In genomic region chr17:48410299-48410785, GRCm38 (mm10) we compare ENCODE assay signal across 8 mouse cellular contexts. TPM values are rescaled to one million over a fixed set of nuclear protein-coding genes. Genes with fewer than 3 reads are reported as not detected.
DNase-seq lines count a peak whose midpoint lies in the region; ATAC-seq and TF ChIP-seq lines count a peak whose summit lies in the region.

No protein-coding gene starts in this region.

- H3K4me1 ChIP-seq in neural tube, embryonic 11.5 days (ENCODE audit: control insufficient read depth, insufficient read depth, low read length), result peaks cover 12% of the 10 kb centered on the region
- H3K4me1 ChIP-seq in embryonic facial prominence, embryonic 12.5 days, result peaks cover 15% of the 10 kb centered on the region
- H3K4me1 ChIP-seq in intestine, embryonic 14.5 days (replicated peaks; ENCODE audit: control insufficient read depth, insufficient read depth, low read length), result peaks cover 17% of the 10 kb centered on the region; the same call in 1 of the 2 replicates
- H3K4me1 ChIP-seq in midbrain, postnatal 0 days (ENCODE audit: insufficient read depth, low read length), result no peaks in the 10 kb centered on the region

- 0% methylated on average over 13 of the region's 13 CpGs for WGBS in neural tube, embryonic 11.5 days
- WGBS in embryonic facial prominence, embryonic 12.5 days, result under 1% methylated on average over 13 of the region's 13 CpGs
- WGBS in intestine, embryonic 14.5 days, result under 1% methylated on average over 13 of the region's 13 CpGs
- WGBS in midbrain, postnatal 0 days, result 1% methylated on average over 13 of the region's 13 CpGs

- H3K4me3 ChIP-seq in neural tube, embryonic 11.5 days (ENCODE audit: low read depth, low read length), result peak overlapping the region; percentile 93
- H3K4me3 ChIP-seq in embryonic facial prominence, embryonic 12.5 days, result peak overlapping the region; percentile 79
- H3K4me3 ChIP-seq in intestine, embryonic 14.5 days (ENCODE audit: low read depth, low read length), result peak overlapping the region; percentile 94
- H3K4me3 ChIP-seq in midbrain, postnatal 0 days (ENCODE audit: low read depth, low read length), result peak overlapping the region; percentile 46

- peak overlapping the region; percentile 87 for H3K9ac ChIP-seq in neural tube, embryonic 11.5 days (ENCODE audit: low read length)
- peak overlapping the region; percentile 68 for H3K9ac ChIP-seq in embryonic facial prominence, embryonic 12.5 days
- peak overlapping the region; percentile 83 for H3K9ac ChIP-seq in intestine, embryonic 14.5 days (ENCODE audit: low read length)
- peak overlapping the region; percentile 55 for H3K9ac ChIP-seq in midbrain, postnatal 0 days (replicated peaks; ENCODE audit: low read length, poor library complexity, severe bottlenecking)

- no peaks in the 10 kb centered on the region for H3K27me3 ChIP-seq in neural tube, embryonic 11.5 days (ENCODE audit: control insufficient read depth, insufficient read depth, low read length)
- no peaks in the 10 kb centered on the region for H3K27me3 ChIP-seq in embryonic facial prominence, embryonic 12.5 days
- H3K27me3 ChIP-seq in intestine, embryonic 14.5 days (replicated peaks; ENCODE audit: control insufficient read depth, insufficient read depth, low read length), result no peaks in the 10 kb centered on the region
- H3K27me3 ChIP-seq in midbrain, postnatal 0 days (ENCODE audit: insufficient read depth, low read length), result no peaks in the 10 kb centered on the region

- no peak for TF ChIP-seq CTCF in midbrain, postnatal 0 days (IDR thresholded peaks at IDR 0.05)

- peak overlapping the region; percentile 50 for H3K4me2 ChIP-seq in neural tube, embryonic 11.5 days (ENCODE audit: low read depth)
- H3K4me2 ChIP-seq in embryonic facial prominence, embryonic 12.5 days (replicated peaks), result peak overlapping the region; percentile 65
- peak overlapping the region; percentile 92 for H3K4me2 ChIP-seq in intestine, embryonic 14.5 days (ENCODE audit: low read length)
- peak overlapping the region; percentile 76 for H3K4me2 ChIP-seq in midbrain, postnatal 0 days (ENCODE audit: low read depth, low read length, poor library complexity, severe bottlenecking)

- ATAC-seq in neural tube, embryonic 11.5 days (ENCODE audit: insufficient read depth, low FRiP score, low TSS enrichment), result peak; percentile 15
- ATAC-seq in embryonic facial prominence, embryonic 12.5 days (ENCODE audit: insufficient number of reproducible peaks, insufficient read depth, low FRiP score, low TSS enrichment), result 0 out of 2 replicates have a peak, but pooled peaks have one; percentile 2
- peak; percentile 29 for ATAC-seq in intestine, embryonic 14.5 days (replicated peaks; ENCODE audit: low FRiP score, low TSS enrichment, low read depth)
- ATAC-seq in midbrain, postnatal 0 days (ENCODE audit: low FRiP score), result peak; percentile 4

- H3K9me3 ChIP-seq in neural tube, embryonic 11.5 days (ENCODE audit: control insufficient read depth, low read length), result no peaks in the 10 kb centered on the region
- no peaks in the 10 kb centered on the region for H3K9me3 ChIP-seq in embryonic facial prominence, embryonic 12.5 days
- no peaks in the 10 kb centered on the region for H3K9me3 ChIP-seq in intestine, embryonic 14.5 days (ENCODE audit: control insufficient read depth, low read length)
- H3K9me3 ChIP-seq in midbrain, postnatal 0 days (ENCODE audit: low read length), result no peaks in the 10 kb centered on the region

- H3K36me3 ChIP-seq in neural tube, embryonic 11.5 days (ENCODE audit: control insufficient read depth, insufficient read depth, low read length), result no peaks in the 10 kb centered on the region; the same call in 1 of the 2 replicates
- H3K36me3 ChIP-seq in embryonic facial prominence, embryonic 12.5 days, result peaks cover 29% of the 10 kb centered on the region
- H3K36me3 ChIP-seq in intestine, embryonic 14.5 days (ENCODE audit: control insufficient read depth, insufficient read depth, low read length), result peaks cover 30% of the 10 kb centered on the region
- H3K36me3 ChIP-seq in midbrain, postnatal 0 days (ENCODE audit: insufficient read depth, low read length), result 0 out of 2 replicates have a peak, but pooled peaks cover 1% of the 10 kb centered on the region

- DNase-seq in neural tube, embryonic 11.5 days (ENCODE audit: low spot score), result no peak
- DNase-seq in neural tube, embryonic 10.5 days (ENCODE audit: extremely low spot score, low spot score), result no peak
- DNase-seq in intestine, embryonic 14.5 days (ENCODE audit: low spot score), result no peak
- DNase-seq in midbrain, postnatal 0 days (ENCODE audit: low spot score), result peak; percentile 51
- DNase-seq in cerebellum, adult 9-11 months, result no peak
- DNase-seq in ovary, postnatal 36 days (ENCODE audit: low spot score), result no peak
- no peak for DNase-seq in kidney, adult 18-20 months

- H3K27ac ChIP-seq in neural tube, embryonic 11.5 days (ENCODE audit: low read depth, low read length), result peak overlapping the region; percentile 100
- H3K27ac ChIP-seq in embryonic facial prominence, embryonic 12.5 days, result peak overlapping the region; percentile 100
- peak overlapping the region; percentile 98 for H3K27ac ChIP-seq in intestine, embryonic 14.5 days (ENCODE audit: low read depth)
- peak overlapping the region; percentile 87 for H3K27ac ChIP-seq in midbrain, postnatal 0 days (ENCODE audit: low read depth, low read length)

RNA-seq across cellular contexts. Expression of gene Oard1, which starts 0.5 kb away (rescaled TPM):
- polyA plus RNA-seq in neural tube, embryonic 11.5 days (2014; fragmentation: Nextera tagmentation; extraction: Ambion mirVana), result 73.5 and 74.2 TPM in 2 replicates
- polyA plus RNA-seq in embryonic facial prominence, embryonic 12.5 days (2016; fragmentation: Nextera tagmentation; extraction: Ambion mirVana), result 57.1 and 64.0 TPM in 2 replicates
- 72.4 and 77.7 TPM in 2 replicates for polyA plus RNA-seq in intestine, embryonic 14.5 days (2014; fragmentation: Nextera tagmentation; extraction: Ambion mirVana)
- 12.9 and 15.0 TPM in 2 replicates for total RNA-seq in midbrain, postnatal 0 days (2014; rRNA removed)
- 28.0 and 30.2 TPM in 2 replicates for polyA plus RNA-seq in midbrain, postnatal 0 days (2015; fragmentation: Nextera tagmentation; extraction: Ambion mirVana)

RNA-seq across cellular contexts. Expression of gene Nfya, which starts 0.6 kb away (rescaled TPM):
- polyA plus RNA-seq in neural tube, embryonic 11.5 days (2014; fragmentation: Nextera tagmentation; extraction: Ambion mirVana), result 23.1 and 27.8 TPM in 2 replicates
- polyA plus RNA-seq in embryonic facial prominence, embryonic 12.5 days (2016; fragmentation: Nextera tagmentation; extraction: Ambion mirVana), result 19.6 and 19.9 TPM in 2 replicates
- polyA plus RNA-seq in intestine, embryonic 14.5 days (2014; fragmentation: Nextera tagmentation; extraction: Ambion mirVana), result 21.4 and 24.0 TPM in 2 replicates
- 22.7 and 30.9 TPM in 2 replicates for total RNA-seq in midbrain, postnatal 0 days (2014; rRNA removed)
- polyA plus RNA-seq in midbrain, postnatal 0 days (2015; fragmentation: Nextera tagmentation; extraction: Ambion mirVana), result 3.8 and 4.1 TPM in 2 replicates

RNA-seq across cellular contexts. Expression of gene Apobec2, which starts 22.4 kb away (rescaled TPM):
- 5.5 and 5.7 TPM in 2 replicates for polyA plus RNA-seq in neural tube, embryonic 11.5 days (2014; fragmentation: Nextera tagmentation; extraction: Ambion mirVana)
- 3.4 and 5.7 TPM in 2 replicates for polyA plus RNA-seq in embryonic facial prominence, embryonic 12.5 days (2016; fragmentation: Nextera tagmentation; extraction: Ambion mirVana)
- 2.4 and 3.3 TPM in 2 replicates for polyA plus RNA-seq in intestine, embryonic 14.5 days (2014; fragmentation: Nextera tagmentation; extraction: Ambion mirVana)
- total RNA-seq in midbrain, postnatal 0 days (2014; rRNA removed), result 0.11 and 0.80 TPM in 2 replicates
- polyA plus RNA-seq in midbrain, postnatal 0 days (2015; fragmentation: Nextera tagmentation; extraction: Ambion mirVana), result 0.31 and 0.32 TPM in 2 replicates

RNA-seq across cellular contexts. Expression of gene Tspo2, which starts 41.0 kb away (rescaled TPM):
- 0.34 TPM in 1 of 2 replicates, not detected in the other for polyA plus RNA-seq in neural tube, embryonic 11.5 days (2014; fragmentation: Nextera tagmentation; extraction: Ambion mirVana)
- 0.89 and 1.5 TPM in 2 replicates for polyA plus RNA-seq in embryonic facial prominence, embryonic 12.5 days (2016; fragmentation: Nextera tagmentation; extraction: Ambion mirVana)
- 1.6 and 1.7 TPM in 2 replicates for polyA plus RNA-seq in intestine, embryonic 14.5 days (2014; fragmentation: Nextera tagmentation; extraction: Ambion mirVana)
- total RNA-seq in midbrain, postnatal 0 days (2014; rRNA removed), result 0.22 and 0.85 TPM in 2 replicates
- 0.74 and 1.4 TPM in 2 replicates for polyA plus RNA-seq in midbrain, postnatal 0 days (2015; fragmentation: Nextera tagmentation; extraction: Ambion mirVana)

RNA-seq across cellular contexts. Expression of gene Unc5cl, which starts 44.4 kb away (rescaled TPM):
- polyA plus RNA-seq in neural tube, embryonic 11.5 days (2014; fragmentation: Nextera tagmentation; extraction: Ambion mirVana), result 0.16 and 0.48 TPM in 2 replicates
- polyA plus RNA-seq in embryonic facial prominence, embryonic 12.5 days (2016; fragmentation: Nextera tagmentation; extraction: Ambion mirVana), result 0.47 and 0.53 TPM in 2 replicates
- polyA plus RNA-seq in intestine, embryonic 14.5 days (2014; fragmentation: Nextera tagmentation; extraction: Ambion mirVana), result 33.5 and 37.0 TPM in 2 replicates
- total RNA-seq in midbrain, postnatal 0 days (2014; rRNA removed), result 0.19 and 0.49 TPM in 2 replicates
- 0.06 and 0.32 TPM in 2 replicates for polyA plus RNA-seq in midbrain, postnatal 0 days (2015; fragmentation: Nextera tagmentation; extraction: Ambion mirVana)
